Mouse (Mus musculus) splenic B cell, adult 2 months (primary cell): ENCODE results near the gene Ppp1r16b.
A peak's percentile ranks its signal among the peaks of the same experiment; 100 is the strongest.

Source experiments
- DNase-seq: peaks from one replicate; pipeline ENCODE4 v3.0.0-alpha.2; 2011; ENCODE audit warnings: low read depth, low spot score
- H3K27me3 ChIP-seq: 2 replicates; pipeline ENCODE4 v1.6.1; 2012; ENCODE audit warnings: mild to moderate bottlenecking, low read length, moderate library complexity, mixed read lengths; ENCODE audit not compliant: control insufficient read depth, poor library complexity, insufficient read depth, severe bottlenecking
- H3K36me3 ChIP-seq: 2 replicates; pipeline ENCODE4 v1.6.1; 2012; ENCODE audit warnings: mild to moderate bottlenecking, low read length, moderate library complexity, mixed read lengths; ENCODE audit not compliant: control insufficient read depth, poor library complexity, insufficient read depth, severe bottlenecking

Ppp1r16b gene

GRCm38 (mm10) chr2:158717551-158718418, 52.6 kb downstream of the Ppp1r16b start:
- DNase-seq: no peak
- Histone ChIP-seq H3K27me3 (no peaks in the 10 kb centered on the region), H3K36me3 (no peaks in the 10 kb centered on the region; the same call in 1 of the 2 replicates)

GRCm38 (mm10) chr2:158718816-158719549, 53.8 kb downstream of the Ppp1r16b start:
- peak; percentile 84 for DNase-seq
- no peaks in the 10 kb centered on the region; the same call in 1 of the 2 replicates for H3K36me3 ChIP-seq
- no peaks in the 10 kb centered on the region for H3K27me3 ChIP-seq

- Histone ChIP-seq H3K27me3 (no peaks in the 10 kb centered on the region), H3K36me3 (no peaks in the 10 kb centered on the region; the same call in 1 of the 2 replicates)
- no peak for DNase-seq
These were observed 55.6 kb downstream of the Ppp1r16b start for GRCm38 (mm10) chr2:158720715-158721370.

GRCm38 (mm10) chr2:158721481-158721880, 56.3 kb downstream of the Ppp1r16b start:
- no peak for DNase-seq
- Histone ChIP-seq H3K36me3 (no peaks in the 10 kb centered on the region; the same call in 1 of the 2 replicates), H3K27me3 (no peaks in the 10 kb centered on the region)

GRCm38 (mm10) chr2:158722135-158722534, 56.9 kb downstream of the Ppp1r16b start:
- Histone ChIP-seq H3K27me3 (no peaks in the 10 kb centered on the region), H3K36me3 (no peaks in the 10 kb centered on the region; the same call in 1 of the 2 replicates)
- DNase-seq: peak; percentile 44

GRCm38 (mm10) chr2:158722991-158723551, 57.9 kb downstream of the Ppp1r16b start:
- peak; percentile 68 for DNase-seq
- no peaks in the 10 kb centered on the region for H3K27me3 ChIP-seq

GRCm38 (mm10) chr2:158723806-158724205, 58.6 kb downstream of the Ppp1r16b start:
- no peaks in the 10 kb centered on the region for H3K27me3 ChIP-seq
- DNase-seq: no peak
- no peaks in the 10 kb centered on the region for H3K36me3 ChIP-seq

More at GRCm38 (mm10) chr2:158722991-158723551, 57.9 kb downstream of the Ppp1r16b start:
- H3K36me3 ChIP-seq: no peaks in the 10 kb centered on the region; the same call in 1 of the 2 replicates

GRCm38 (mm10) chr2:158726252-158726651, 61.1 kb downstream of the Ppp1r16b start:
- DNase-seq: peak; percentile 34
- H3K36me3 ChIP-seq: peaks cover 2% of the 10 kb centered on the region; the same call in 1 of the 2 replicates
- no peaks in the 10 kb centered on the region for H3K27me3 ChIP-seq

- peak; percentile 48 for DNase-seq
- no peaks in the 10 kb centered on the region for H3K27me3 ChIP-seq
These were observed 63.0 kb downstream of the Ppp1r16b start for GRCm38 (mm10) chr2:158728061-158728815.

GRCm38 (mm10) chr2:158730896-158731295, 65.7 kb downstream of the Ppp1r16b start:
- Histone ChIP-seq H3K27me3 (no peaks in the 10 kb centered on the region), H3K36me3 (peaks cover 2% of the 10 kb centered on the region; the same call in 1 of the 2 replicates)
- no peak for DNase-seq

More at GRCm38 (mm10) chr2:158728061-158728815, 63.0 kb downstream of the Ppp1r16b start:
- H3K36me3 ChIP-seq: peaks cover 2% of the 10 kb centered on the region; the same call in 1 of the 2 replicates

- peaks cover 2% of the 10 kb centered on the region; the same call in 1 of the 2 replicates for H3K36me3 ChIP-seq
- no peaks in the 10 kb centered on the region for H3K27me3 ChIP-seq
- DNase-seq: no peak
These were observed 67.3 kb downstream of the Ppp1r16b start for GRCm38 (mm10) chr2:158732521-158732920.

GRCm38 (mm10) chr2:158733136-158733535, 67.9 kb downstream of the Ppp1r16b start:
- Histone ChIP-seq H3K36me3 (peaks cover 2% of the 10 kb centered on the region; the same call in 1 of the 2 replicates), H3K27me3 (no peaks in the 10 kb centered on the region)
- no peak for DNase-seq

GRCm38 (mm10) chr2:158733914-158734313, 68.7 kb downstream of the Ppp1r16b start:
- Histone ChIP-seq H3K27me3 (no peaks in the 10 kb centered on the region), H3K36me3 (peaks cover 2% of the 10 kb centered on the region; the same call in 1 of the 2 replicates)
- DNase-seq: peak; percentile 68
